Mouse (Mus musculus): Measurements from ENCODE around the gene Zdhhc18.

Zdhhc18 gene

GRCm38 (mm10) chr4:133631071-133631768 is 18.7 kb downstream of the Zdhhc18 start:
- DNase-seq (ENCODE audit: low spot score in 2 of 2), result no peak

GRCm38 (mm10) chr4:133630326-133630920 is 19.5 kb downstream of the Zdhhc18 start:
- no peak for DNase-seq (ENCODE audit: low spot score in 2 of 2)

GRCm38 (mm10) chr4:133629191-133629590 is 20.8 kb downstream of the Zdhhc18 start:
- no peak for DNase-seq (ENCODE audit: low spot score in 2 of 2)

GRCm38 (mm10) chr4:133628517-133628916 is 21.4 kb downstream of the Zdhhc18 start:
- no peak for DNase-seq (ENCODE audit: low spot score in 2 of 2)

- no peak for DNase-seq (ENCODE audit: low spot score in 2 of 2)
Measured at GRCm38 (mm10) chr4:133627039-133627438, 22.9 kb downstream of the Zdhhc18 start.

- DNase-seq (ENCODE audit: low spot score in 2 of 2), result no peak
Measured at GRCm38 (mm10) chr4:133626621-133627020, 23.3 kb downstream of the Zdhhc18 start.

GRCm38 (mm10) chr4:133626221-133626620 is 23.7 kb downstream of the Zdhhc18 start:
- no peak for DNase-seq (ENCODE audit: low spot score in 2 of 2)

- DNase-seq (ENCODE audit: low spot score in 2 of 2), result no peak
Measured at GRCm38 (mm10) chr4:133625621-133626071, 24.3 kb downstream of the Zdhhc18 start.

- DNase-seq (ENCODE audit: low spot score in 2 of 2), result no peak
Measured at GRCm38 (mm10) chr4:133624830-133625229, 25.1 kb downstream of the Zdhhc18 start.

- no peak for DNase-seq (ENCODE audit: low spot score in 2 of 2)
Measured at GRCm38 (mm10) chr4:133622161-133622695, 27.7 kb downstream of the Zdhhc18 start.

GRCm38 (mm10) chr4:133620668-133621067 is 29.3 kb downstream of the Zdhhc18 start:
- DNase-seq (ENCODE audit: low spot score in 2 of 2), result no peak

- DNase-seq (ENCODE audit: low spot score in 2 of 2), result no peak
Measured at GRCm38 (mm10) chr4:133619473-133620136, 30.3 kb downstream of the Zdhhc18 start.

- DNase-seq (ENCODE audit: low spot score in 2 of 2), result no peak
Measured at GRCm38 (mm10) chr4:133617936-133618335, 32.0 kb downstream of the Zdhhc18 start.

- DNase-seq (ENCODE audit: low spot score in 2 of 2), result no peak
Measured at GRCm38 (mm10) chr4:133615416-133615815, 34.5 kb downstream of the Zdhhc18 start.

GRCm38 (mm10) chr4:133614274-133614761 is 35.6 kb downstream of the Zdhhc18 start:
- no peak for DNase-seq (ENCODE audit: low spot score in 2 of 2)

GRCm38 (mm10) chr4:133613867-133614266 is 36.1 kb downstream of the Zdhhc18 start:
- DNase-seq (ENCODE audit: low spot score in 2 of 2), result no peak

GRCm38 (mm10) chr4:133613026-133613425 is 36.9 kb downstream of the Zdhhc18 start:
- no peak for DNase-seq (ENCODE audit: low spot score in 2 of 2)

- no peak for DNase-seq (ENCODE audit: low spot score in 2 of 2)
Measured at GRCm38 (mm10) chr4:133612416-133612815, 37.5 kb downstream of the Zdhhc18 start.

- DNase-seq (ENCODE audit: low spot score in 2 of 2), result no peak
Measured at GRCm38 (mm10) chr4:133611815-133612214, 38.1 kb downstream of the Zdhhc18 start.

- DNase-seq (ENCODE audit: low spot score in 2 of 2), result peak; percentile 71 to 77
Measured at GRCm38 (mm10) chr4:133609719-133610118, 40.2 kb downstream of the Zdhhc18 start.

GRCm38 (mm10) chr4:133607284-133607683 is 42.7 kb downstream of the Zdhhc18 start:
- no peak for DNase-seq (ENCODE audit: low spot score in 2 of 2)

- no peak for DNase-seq (ENCODE audit: low spot score in 2 of 2)
Measured at GRCm38 (mm10) chr4:133605330-133605729, 44.6 kb downstream of the Zdhhc18 start.
